ENCODE assay signal across 9 mouse cellular contexts in genomic region chr11:69389531-69390399, GRCm38 (mm10). TPM values are rescaled to one million over a fixed set of nuclear protein-coding genes. Genes with fewer than 3 reads are reported as not detected.
DNase-seq lines count a peak whose midpoint lies in the region; ATAC-seq and TF ChIP-seq lines count a peak whose summit lies in the region.
"Had no signal": no experiment of that assay in that cellular context is flagged by ENCODE, and none has a peak within 500 bp of the region (broad histone marks: within the 10 kb centered on the region; RNA-seq: fewer than 3 reads in every experiment).

No protein-coding gene starts in this region.

- H3K36me3 ChIP-seq in midbrain, embryonic 11.5 days (ENCODE audit: control insufficient read depth, insufficient read depth, low read length): no peaks in the 10 kb centered on the region
- H3K36me3 ChIP-seq in midbrain, postnatal 0 days (ENCODE audit: insufficient read depth, low read length): no peaks in the 10 kb centered on the region
- peaks cover 10% of the 10 kb centered on the region for H3K36me3 ChIP-seq in limb, embryonic 10.5 days
- H3K36me3 ChIP-seq in forebrain, embryonic 12.5 days (replicated peaks): peaks cover 4% of the 10 kb centered on the region; the same call in 1 of the 2 replicates

- no peak overlapping the region for H3K27ac ChIP-seq in midbrain, embryonic 11.5 days (ENCODE audit: low read depth, low read length)
- no peak overlapping the region for H3K27ac ChIP-seq in midbrain, postnatal 0 days (ENCODE audit: low read depth, low read length)
- no peak overlapping the region for H3K27ac ChIP-seq in cerebellum, adult 2 months (ENCODE audit: insufficient read depth, low read length)
- no peak overlapping the region for H3K27ac ChIP-seq in limb, embryonic 10.5 days
- H3K27ac ChIP-seq in forebrain, embryonic 12.5 days: no peak overlapping the region
- H3K27ac ChIP-seq: embryonic facial prominence, embryonic 12.5 days had no signal

- no peak overlapping the region for H3K4me2 ChIP-seq in midbrain, embryonic 11.5 days
- no peak overlapping the region for H3K4me2 ChIP-seq in midbrain, postnatal 0 days (ENCODE audit: low read depth, low read length, poor library complexity, severe bottlenecking)
- H3K4me2 ChIP-seq in forebrain, embryonic 12.5 days: no peak overlapping the region
- H3K4me2 ChIP-seq: embryonic facial prominence, embryonic 12.5 days had no signal

- peaks cover 4% of the 10 kb centered on the region for H3K4me1 ChIP-seq in midbrain, embryonic 11.5 days (ENCODE audit: control insufficient read depth, insufficient read depth, low read length)
- no peaks in the 10 kb centered on the region for H3K4me1 ChIP-seq in midbrain, postnatal 0 days (ENCODE audit: insufficient read depth, low read length)
- 0 out of 2 replicates have a peak, but pooled peaks cover 4% of the 10 kb centered on the region for H3K4me1 ChIP-seq in cerebellum, adult 2 months (ENCODE audit: control insufficient read depth, insufficient read depth, low read length)
- peaks cover 9% of the 10 kb centered on the region for H3K4me1 ChIP-seq in limb, embryonic 10.5 days
- peaks cover 11% of the 10 kb centered on the region for H3K4me1 ChIP-seq in forebrain, embryonic 12.5 days

- no peaks in the 10 kb centered on the region for H3K9me3 ChIP-seq in midbrain, embryonic 11.5 days (ENCODE audit: control insufficient read depth, low read length)
- H3K9me3 ChIP-seq in midbrain, postnatal 0 days (ENCODE audit: low read length): no peaks in the 10 kb centered on the region
- no peaks in the 10 kb centered on the region for H3K9me3 ChIP-seq in limb, embryonic 10.5 days (replicated peaks)
- no peaks in the 10 kb centered on the region for H3K9me3 ChIP-seq in forebrain, embryonic 12.5 days
- H3K9me3 ChIP-seq: embryonic facial prominence, embryonic 12.5 days had no signal

- no peak for TF ChIP-seq CTCF in midbrain, postnatal 0 days (IDR thresholded peaks at IDR 0.05)
- TF ChIP-seq CTCF in cerebellum, adult 2 months (IDR thresholded peaks at IDR 0.05; ENCODE audit: borderline replicate concordance, insufficient read depth, low read depth, low read length): 0 out of 2 replicates have a peak, but pooled peaks have one; percentile 8

- 66% methylated on average over 14 of the region's 14 CpGs for WGBS in midbrain, embryonic 11.5 days
- WGBS in midbrain, postnatal 0 days: 59% methylated on average over 14 of the region's 14 CpGs
- 30% methylated on average over 14 of the region's 14 CpGs for WGBS in cerebellum, adult 2 months
- 74% methylated on average over 14 of the region's 14 CpGs for WGBS in limb, embryonic 10.5 days
- 73% methylated on average over 14 of the region's 14 CpGs for WGBS in forebrain, embryonic 12.5 days

- H3K9ac ChIP-seq in midbrain, embryonic 11.5 days (ENCODE audit: low read length): no peak overlapping the region
- H3K9ac ChIP-seq in midbrain, postnatal 0 days (replicated peaks; ENCODE audit: low read length, poor library complexity, severe bottlenecking): no peak overlapping the region
- H3K9ac ChIP-seq in forebrain, embryonic 12.5 days: no peak overlapping the region
- H3K9ac ChIP-seq: embryonic facial prominence, embryonic 12.5 days had no signal

- 0 out of 2 replicates have a peak, but pooled peaks have one; percentile 33 for ATAC-seq in midbrain, embryonic 11.5 days (ENCODE audit: low FRiP score)
- no peak for ATAC-seq in midbrain, postnatal 0 days (ENCODE audit: low FRiP score)
- no peak for ATAC-seq in forebrain, embryonic 12.5 days (ENCODE audit: low FRiP score)

- TF ChIP-seq POLR2A in cerebellum, adult 2 months (IDR thresholded peaks at IDR 0.05; ENCODE audit: borderline replicate concordance, insufficient read depth, low read length): no peak

- peak; percentile 37 for DNase-seq in gastrocnemius, adult 18-20 months (ENCODE audit: low spot score)
- no peak for DNase-seq in gastrocnemius, adult 8-10 months (ENCODE audit: low spot score in 2 of 2)
- DNase-seq in midbrain, embryonic 11.5 days (ENCODE audit: low spot score, missing footprints): no peak
- DNase-seq in midbrain, postnatal 0 days (ENCODE audit: low spot score): no peak
- peak; percentile 50 to 57 for DNase-seq in cerebellum, adult 2 months
- DNase-seq in limb, embryonic 10.5 days (ENCODE audit: low spot score): peak; percentile 27
- no peak for DNase-seq in embryo, embryonic 10 days (ENCODE audit: low spot score)

- no peaks in the 10 kb centered on the region for H3K27me3 ChIP-seq in midbrain, embryonic 11.5 days (ENCODE audit: control insufficient read depth, insufficient read depth, low read length)
- no peaks in the 10 kb centered on the region for H3K27me3 ChIP-seq in midbrain, postnatal 0 days (ENCODE audit: insufficient read depth, low read length)
- no peaks in the 10 kb centered on the region for H3K27me3 ChIP-seq in cerebellum, adult 2 months (ENCODE audit: control insufficient read depth, insufficient read depth, low read length)
- H3K27me3 ChIP-seq in limb, embryonic 10.5 days (ENCODE audit: low read depth, poor library complexity, severe bottlenecking): no peaks in the 10 kb centered on the region
- H3K27me3 ChIP-seq in forebrain, embryonic 12.5 days: no peaks in the 10 kb centered on the region
- H3K27me3 ChIP-seq: embryonic facial prominence, embryonic 12.5 days had no signal

- H3K4me3 ChIP-seq in midbrain, embryonic 11.5 days (ENCODE audit: low read depth, low read length): no peak overlapping the region
- H3K4me3 ChIP-seq in midbrain, postnatal 0 days (ENCODE audit: low read depth, low read length): no peak overlapping the region
- no peak overlapping the region for H3K4me3 ChIP-seq in cerebellum, adult 2 months (replicated peaks; ENCODE audit: insufficient read depth, low read depth, low read length)
- no peak overlapping the region for H3K4me3 ChIP-seq in limb, embryonic 10.5 days
- H3K4me3 ChIP-seq in forebrain, embryonic 12.5 days (replicated peaks): no peak overlapping the region
- H3K4me3 ChIP-seq: embryonic facial prominence, embryonic 12.5 days had no signal

RNA-seq across cellular contexts. Expression of gene Naa38, which starts 5.5 kb away (rescaled TPM):
- total RNA-seq in gastrocnemius, adult 18-20 months (2021): 10 to 100 TPM; 70.5 to 72.1 TPM
- total RNA-seq in gastrocnemius, adult 8-10 months (2022): 10 to 100 TPM; 73.2 to 78.1 (median 75.7) TPM
- polyA plus RNA-seq in midbrain, embryonic 11.5 days (2014; fragmentation: Nextera tagmentation; extraction: Ambion mirVana): 120 and 130 TPM in 2 replicates
- 32.6 and 95.9 TPM in 2 replicates for total RNA-seq in midbrain, postnatal 0 days (2014; rRNA removed)
- 120 and 147 TPM in 2 replicates for polyA plus RNA-seq in midbrain, postnatal 0 days (2015; fragmentation: Nextera tagmentation; extraction: Ambion mirVana)
- polyA plus RNA-seq in cerebellum, adult 2 months (2012; rRNA removed): 193 and 200 TPM in 2 replicates
- 140 and 151 TPM in 2 replicates for polyA plus RNA-seq in limb, embryonic 10.5 days (2016; fragmentation: Nextera tagmentation; extraction: Ambion mirVana)
- 91.7 and 103 TPM in 2 replicates for polyA plus RNA-seq in forebrain, embryonic 12.5 days (2016; fragmentation: Nextera tagmentation; extraction: Ambion mirVana)

RNA-seq across cellular contexts. Expression of gene Cyb5d1, which starts 5.7 kb away (rescaled TPM):
- 10 to 100 TPM; 29.3 to 33.0 TPM for total RNA-seq in gastrocnemius, adult 18-20 months (2021)
- total RNA-seq in gastrocnemius, adult 8-10 months (2022): 10 to 100 TPM; 33.2 to 38.0 (median 36.7) TPM
- 44.6 and 50.5 TPM in 2 replicates for polyA plus RNA-seq in midbrain, embryonic 11.5 days (2014; fragmentation: Nextera tagmentation; extraction: Ambion mirVana)
- total RNA-seq in midbrain, postnatal 0 days (2014; rRNA removed): 16.5 and 22.6 TPM in 2 replicates
- polyA plus RNA-seq in midbrain, postnatal 0 days (2015; fragmentation: Nextera tagmentation; extraction: Ambion mirVana): 18.2 and 18.8 TPM in 2 replicates
- polyA plus RNA-seq in cerebellum, adult 2 months (2012; rRNA removed): 40.2 and 41.9 TPM in 2 replicates
- 45.2 and 51.6 TPM in 2 replicates for polyA plus RNA-seq in limb, embryonic 10.5 days (2016; fragmentation: Nextera tagmentation; extraction: Ambion mirVana)
- polyA plus RNA-seq in forebrain, embryonic 12.5 days (2016; fragmentation: Nextera tagmentation; extraction: Ambion mirVana): 55.0 and 60.9 TPM in 2 replicates

RNA-seq across cellular contexts. Expression of gene Tmem88, which starts 8.3 kb away (rescaled TPM):
- total RNA-seq in gastrocnemius, adult 18-20 months (2021): 1 to 10 TPM; 2.6 to 4.1 TPM
- total RNA-seq in gastrocnemius, adult 8-10 months (2022): 1 to 10 TPM; 4.1 to 4.6 (median 4.1) TPM
- polyA plus RNA-seq in midbrain, embryonic 11.5 days (2014; fragmentation: Nextera tagmentation; extraction: Ambion mirVana): 11.9 and 13.1 TPM in 2 replicates
- 4.4 and 5.7 TPM in 2 replicates for total RNA-seq in midbrain, postnatal 0 days (2014; rRNA removed)
- 5.8 and 6.3 TPM in 2 replicates for polyA plus RNA-seq in midbrain, postnatal 0 days (2015; fragmentation: Nextera tagmentation; extraction: Ambion mirVana)
- 5.7 and 6.0 TPM in 2 replicates for polyA plus RNA-seq in cerebellum, adult 2 months (2012; rRNA removed)
- polyA plus RNA-seq in limb, embryonic 10.5 days (2016; fragmentation: Nextera tagmentation; extraction: Ambion mirVana): 23.0 and 24.7 TPM in 2 replicates
- polyA plus RNA-seq in forebrain, embryonic 12.5 days (2016; fragmentation: Nextera tagmentation; extraction: Ambion mirVana): 9.1 and 11.2 TPM in 2 replicates

RNA-seq across cellular contexts. Expression of gene Chd3, which starts 20.6 kb away (rescaled TPM):
- total RNA-seq in gastrocnemius, adult 18-20 months (2021): 1 to 10 TPM; 5.7 to 7.9 TPM
- 1 to 10 TPM; 4.2 to 9.0 (median 5.5) TPM for total RNA-seq in gastrocnemius, adult 8-10 months (2022)
- polyA plus RNA-seq in midbrain, embryonic 11.5 days (2014; fragmentation: Nextera tagmentation; extraction: Ambion mirVana): 38.2 and 39.4 TPM in 2 replicates
- total RNA-seq in midbrain, postnatal 0 days (2014; rRNA removed): 284 and 298 TPM in 2 replicates
- polyA plus RNA-seq in midbrain, postnatal 0 days (2015; fragmentation: Nextera tagmentation; extraction: Ambion mirVana): 51.6 and 58.9 TPM in 2 replicates
- 111 and 115 TPM in 2 replicates for polyA plus RNA-seq in cerebellum, adult 2 months (2012; rRNA removed)
- polyA plus RNA-seq in limb, embryonic 10.5 days (2016; fragmentation: Nextera tagmentation; extraction: Ambion mirVana): 35.1 and 70.5 TPM in 2 replicates
- polyA plus RNA-seq in forebrain, embryonic 12.5 days (2016; fragmentation: Nextera tagmentation; extraction: Ambion mirVana): 94.3 and 98.3 TPM in 2 replicates

RNA-seq across cellular contexts. Expression of gene Kdm6b, which starts 23.7 kb away (rescaled TPM):
- 10 to 100 TPM; 19.6 to 22.0 TPM for total RNA-seq in gastrocnemius, adult 18-20 months (2021)
- 10 to 100 TPM; 19.1 to 22.9 (median 20.8) TPM for total RNA-seq in gastrocnemius, adult 8-10 months (2022)
- 30.2 and 31.7 TPM in 2 replicates for polyA plus RNA-seq in midbrain, embryonic 11.5 days (2014; fragmentation: Nextera tagmentation; extraction: Ambion mirVana)
- 12.1 and 14.5 TPM in 2 replicates for total RNA-seq in midbrain, postnatal 0 days (2014; rRNA removed)
- polyA plus RNA-seq in midbrain, postnatal 0 days (2015; fragmentation: Nextera tagmentation; extraction: Ambion mirVana): 18.9 and 22.7 TPM in 2 replicates
- 14.0 and 16.5 TPM in 2 replicates for polyA plus RNA-seq in cerebellum, adult 2 months (2012; rRNA removed)
- polyA plus RNA-seq in limb, embryonic 10.5 days (2016; fragmentation: Nextera tagmentation; extraction: Ambion mirVana): 36.6 and 40.8 TPM in 2 replicates
- polyA plus RNA-seq in forebrain, embryonic 12.5 days (2016; fragmentation: Nextera tagmentation; extraction: Ambion mirVana): 50.8 and 53.3 TPM in 2 replicates

Comparison
In these comparisons a context has a peak if more than half of its experiments do, and no peak if none do; other contexts are left out.
1. DNase-seq: peak in gastrocnemius, adult 18-20 months (single experiment), cerebellum, adult 2 months (2 of 2) and limb, embryonic 10.5 days (single experiment); none in gastrocnemius, adult 8-10 months (0 of 2), midbrain, embryonic 11.5 days (single experiment), midbrain, postnatal 0 days (single experiment) and embryo, embryonic 10 days (single experiment).